Mouse (Mus musculus) lung, adult 2 months (tissue): ENCODE measurements around the gene A930017K11Rik.

Experiments
- CTCF ChIP-seq: fragments of 200-500 bp; IDR thresholded peaks from 2 replicates; pipeline ENCODE4 v1.5.1; 2011; ENCODE audit warnings: mild to moderate bottlenecking, low read length, control low read depth; ENCODE audit not compliant: insufficient read depth
- POLR2A ChIP-seq: fragments of 200-500 bp; IDR thresholded peaks from 2 replicates; pipeline ENCODE4 v1.6.1; 2011; ENCODE audit warnings: low read depth, mild to moderate bottlenecking, control low read depth, low read length, borderline replicate concordance; ENCODE audit errors: extremely low read depth

DNA sequence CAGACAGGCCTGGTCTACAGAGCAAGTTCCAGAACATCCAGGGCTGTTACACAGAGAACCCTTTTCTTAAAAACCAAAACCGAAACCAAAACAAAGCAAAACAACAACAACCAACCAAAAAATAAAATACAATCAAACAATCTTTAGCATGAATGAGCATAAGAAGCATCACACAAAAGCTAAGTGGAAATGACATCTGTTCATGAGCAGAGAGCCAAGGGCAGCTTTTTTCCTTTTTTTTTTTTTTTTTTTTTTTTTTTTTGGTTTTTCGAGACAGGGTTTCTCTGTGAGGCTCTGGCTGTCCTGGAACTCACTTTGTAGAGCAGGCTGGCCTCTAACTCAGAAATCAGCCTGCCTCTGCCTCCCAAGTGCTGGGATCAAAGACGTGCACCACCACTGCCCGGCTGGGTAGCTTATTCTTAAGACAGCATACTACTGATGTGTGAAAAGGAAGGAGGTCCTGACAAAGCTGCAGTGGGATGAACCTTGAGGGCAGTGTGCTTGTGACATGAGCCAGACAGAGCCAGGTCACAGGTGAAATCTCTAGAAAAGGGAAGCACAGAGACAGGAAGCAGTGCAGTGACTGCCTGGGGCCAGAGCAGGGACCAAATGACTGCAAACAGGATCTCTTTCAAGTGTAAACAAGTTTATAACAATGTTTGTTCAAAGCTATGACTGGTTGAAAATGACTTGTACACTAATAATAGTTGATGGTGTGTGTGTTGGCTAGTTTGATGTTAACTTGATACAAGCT is 18.8 kb upstream of the A930017K11Rik start:
- TF ChIP-seq CTCF (no peak), POLR2A (no peak)
